Mouse (Mus musculus) c-Kit-negative CD71-positive TER-119-positive erythroid progenitor cells, embryonic 14.5 days (primary cell): Measurements from ENCODE around the gene Cdc42ep4.

Experiments
- DNase-seq: peaks from one replicate; pipeline ENCODE4 v3.0.0-alpha.2; 2013; ENCODE audit warnings: low read depth, low spot score

Cdc42ep4 gene

DNA sequence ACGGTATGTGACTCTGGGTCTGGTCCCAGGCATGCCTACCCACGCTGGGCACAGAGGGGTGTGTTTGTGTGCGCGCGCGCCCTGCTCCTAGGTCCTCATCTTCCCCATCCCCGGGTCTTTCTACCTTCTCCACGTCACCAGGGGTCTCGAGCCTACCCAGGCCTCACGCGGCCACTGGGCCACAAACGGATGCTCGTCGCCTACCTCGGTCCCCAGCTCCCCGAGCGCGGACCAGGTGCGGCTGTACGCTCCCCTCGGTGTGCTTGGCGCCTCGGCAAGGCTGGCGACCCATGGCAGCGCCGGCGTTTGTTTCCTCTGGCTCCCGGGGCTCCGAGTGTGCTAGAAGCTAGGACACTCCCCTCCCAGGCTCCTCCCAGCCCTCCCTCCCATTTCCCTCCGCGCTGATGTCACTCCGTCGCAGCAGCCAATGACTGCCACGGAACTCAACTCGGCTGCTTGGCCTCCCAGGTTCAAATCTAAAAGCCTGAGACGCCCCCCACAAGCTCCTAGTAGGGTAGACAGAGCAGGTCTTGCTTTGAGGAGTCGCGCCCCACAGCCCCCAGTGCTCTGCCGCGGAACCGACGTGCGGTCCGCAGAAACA is at the start of gene Cdc42ep4:
Gene Cdc42ep4, minus strand, starts transcription at position 398 of the 601 bp plus-strand sequence.
- DNase-seq, result peak; percentile 87

DNA sequence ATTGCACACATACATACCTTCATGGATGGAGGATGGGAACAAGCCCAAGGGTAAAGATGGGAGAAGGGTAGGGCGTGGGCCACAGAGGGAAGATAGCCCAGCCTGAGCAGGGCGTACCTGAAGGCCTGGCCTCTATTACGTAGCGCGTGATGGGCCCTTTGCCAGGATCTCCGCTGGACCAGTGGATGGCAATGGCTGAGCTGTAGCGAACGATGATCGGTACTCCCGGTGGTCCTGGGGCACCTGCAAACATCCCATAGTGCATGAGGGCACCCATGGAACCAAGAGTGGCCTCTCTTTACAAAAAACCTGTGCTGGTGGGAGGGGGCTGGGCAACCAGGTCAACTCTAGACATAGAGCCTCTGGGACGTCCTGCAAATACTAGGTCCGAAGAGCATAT is 48.3 kb upstream of the Cdc42ep4 start:
- no peak for DNase-seq

DNA sequence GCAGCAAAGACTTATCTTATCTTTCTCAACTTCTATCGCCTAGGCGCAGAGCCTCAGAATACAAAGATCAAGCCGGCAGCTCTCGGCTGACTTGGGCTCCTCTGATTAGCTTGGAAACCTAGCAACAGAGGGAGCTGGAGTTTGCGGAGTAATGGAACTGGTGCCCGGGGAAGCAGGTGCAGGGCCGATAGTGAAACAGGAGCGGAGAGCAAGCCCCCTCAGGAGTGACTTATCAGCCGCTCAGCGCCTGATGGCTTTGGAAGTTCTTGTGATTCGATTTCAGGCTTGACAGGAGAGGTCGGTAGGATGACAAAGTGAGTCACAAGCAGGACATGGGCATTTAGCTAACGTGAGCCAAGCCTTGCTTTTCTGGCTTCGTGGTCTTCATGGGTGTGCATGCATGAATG is 47.4 kb upstream of the Cdc42ep4 start:
- DNase-seq, result no peak

DNA sequence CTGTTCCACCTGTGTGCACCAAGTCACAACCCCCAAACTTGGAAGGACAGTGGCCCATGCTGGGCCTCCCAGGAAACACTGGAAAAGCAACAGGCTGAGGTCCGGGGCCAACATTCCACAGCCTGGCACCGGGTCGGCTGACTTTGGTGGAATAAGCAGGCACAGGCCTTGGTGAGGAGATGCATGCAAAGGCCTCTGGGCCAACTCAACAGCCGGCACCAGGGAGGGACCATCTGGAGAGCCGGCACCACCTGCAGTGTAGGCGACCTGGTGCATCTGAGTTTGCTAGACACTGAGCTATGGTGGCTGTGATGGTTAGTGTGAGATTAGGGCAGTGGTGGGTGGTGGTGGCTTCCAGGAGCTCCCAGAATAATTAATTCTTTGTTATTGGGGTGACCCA is 46.3 kb upstream of the Cdc42ep4 start:
- no peak for DNase-seq

DNA sequence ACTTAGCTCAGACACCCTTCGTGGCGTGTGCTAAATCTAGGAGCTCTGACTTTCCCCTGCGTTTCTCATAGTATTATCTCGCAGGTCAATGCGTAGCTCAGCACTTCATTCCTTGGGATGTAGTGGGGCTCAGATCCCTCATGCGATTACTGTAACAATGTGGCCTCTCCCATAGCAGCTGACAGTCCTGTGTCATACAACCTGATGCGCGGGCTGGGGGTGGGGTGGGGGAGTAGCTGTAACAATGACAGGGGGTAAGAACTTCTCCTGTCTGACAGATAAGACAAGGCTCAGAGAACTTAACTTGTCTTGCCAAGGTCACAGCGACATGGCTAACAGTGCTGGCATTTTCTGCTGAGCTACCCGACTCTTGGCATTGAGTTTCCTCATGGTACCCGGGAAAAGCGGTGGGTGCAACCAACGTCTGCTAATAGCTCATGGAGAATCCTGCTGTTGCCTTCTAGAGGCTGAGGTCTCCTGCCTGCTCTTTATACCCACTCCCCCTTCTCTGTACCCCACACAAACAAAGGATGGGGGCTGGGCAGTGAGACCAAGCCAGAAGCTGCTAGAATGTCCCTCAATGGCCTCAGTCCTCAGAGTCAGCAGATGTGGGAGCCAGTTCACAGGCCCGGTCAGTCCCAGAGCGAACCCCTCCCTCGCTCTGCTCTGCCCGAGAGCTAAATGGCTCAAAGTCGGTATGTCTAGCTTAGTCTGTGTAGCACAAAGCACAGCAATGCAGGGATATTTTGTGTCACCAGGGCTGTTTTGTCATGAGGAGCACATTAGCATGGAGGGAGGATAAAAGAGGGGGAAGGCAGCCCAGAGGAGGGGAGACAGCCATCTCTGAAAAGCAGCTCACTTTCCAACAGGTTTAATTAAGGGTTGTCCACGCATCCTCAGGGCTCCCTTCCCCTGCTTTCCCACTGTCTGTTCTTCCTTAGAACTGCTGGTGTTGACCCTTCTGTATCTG is 45.6 kb upstream of the Cdc42ep4 start:
- DNase-seq, result no peak

DNA sequence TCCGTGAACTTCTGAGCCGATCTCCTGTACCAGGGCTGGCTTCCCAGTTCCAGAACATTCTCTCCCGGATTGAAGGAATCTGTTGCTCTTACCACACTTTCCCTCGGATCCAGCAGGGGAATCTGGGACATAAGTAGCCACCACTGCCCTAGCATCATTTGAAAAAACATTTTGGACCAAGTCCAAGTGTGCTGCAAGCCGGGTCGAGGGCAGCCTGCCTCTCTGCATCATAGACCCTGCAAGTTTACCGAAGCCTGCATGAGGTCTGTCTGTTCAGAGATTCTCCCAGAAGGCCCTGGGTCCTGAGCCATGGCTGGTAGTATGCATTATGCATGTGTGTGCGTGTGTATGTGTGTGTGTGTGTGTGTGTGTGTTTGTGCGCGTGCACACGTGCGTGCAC is 44.2 kb upstream of the Cdc42ep4 start:
- no peak for DNase-seq

DNA sequence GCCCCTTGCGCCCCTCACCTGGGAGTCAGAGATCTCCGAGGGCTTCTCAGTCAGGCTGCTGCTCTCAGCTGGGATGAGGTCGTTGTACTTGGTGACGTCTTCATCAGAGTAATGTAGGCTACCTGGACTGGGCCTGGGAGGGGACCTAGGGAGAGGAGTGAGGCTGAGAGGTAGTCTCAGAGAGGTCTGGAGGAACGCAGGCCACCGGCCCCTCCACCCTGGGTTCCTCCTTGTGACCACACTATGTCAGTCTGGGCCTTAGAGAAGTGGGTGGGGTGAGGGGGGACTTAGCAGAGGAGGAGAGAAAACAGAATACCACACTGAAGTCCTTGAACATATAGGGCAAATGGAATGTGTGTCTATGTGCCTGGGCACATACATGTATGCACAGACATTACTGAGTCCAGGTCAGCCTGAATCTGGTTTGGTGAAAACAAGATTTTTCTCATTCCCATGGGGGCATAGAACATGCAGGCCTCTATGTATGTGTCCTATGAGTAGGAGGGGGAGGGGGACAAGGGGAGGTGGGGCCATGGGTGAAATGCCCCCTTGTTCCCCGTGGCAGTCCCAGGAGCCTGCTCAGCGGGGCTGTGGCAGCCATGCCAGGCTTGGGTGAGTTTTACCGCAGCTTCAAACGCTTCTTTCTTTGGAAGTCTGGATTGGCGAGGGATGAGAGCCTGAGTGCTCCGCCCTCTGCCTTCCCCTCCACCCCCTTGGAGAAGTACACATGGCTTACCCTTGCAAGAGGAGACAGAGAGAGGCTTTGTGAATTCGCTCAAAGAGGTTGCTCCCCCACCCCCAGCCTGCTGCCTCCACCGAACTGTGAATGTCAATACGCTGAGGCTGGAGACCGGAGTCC is 39.9 kb upstream of the Cdc42ep4 start:
- no peak for DNase-seq

DNA sequence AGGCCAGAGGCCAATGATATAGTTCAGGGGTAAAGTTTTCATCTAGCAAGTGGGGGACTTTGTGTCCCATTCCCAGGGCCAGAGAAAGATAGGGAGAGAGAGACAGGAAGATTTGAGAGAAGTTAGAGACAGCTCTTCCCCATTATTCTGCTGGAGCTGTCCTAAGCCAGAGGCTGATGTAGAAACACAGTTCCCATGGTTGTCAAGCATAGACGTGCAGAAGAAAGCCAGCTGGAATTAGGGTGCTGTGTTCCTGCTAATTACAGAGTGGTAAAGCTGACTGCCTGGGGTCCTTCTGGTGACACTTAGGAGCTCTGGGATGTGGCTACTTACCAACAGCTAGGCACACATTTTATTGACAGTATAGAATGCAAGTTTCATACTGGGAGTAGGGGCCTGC is 37.4 kb upstream of the Cdc42ep4 start:
- DNase-seq, result no peak

DNA sequence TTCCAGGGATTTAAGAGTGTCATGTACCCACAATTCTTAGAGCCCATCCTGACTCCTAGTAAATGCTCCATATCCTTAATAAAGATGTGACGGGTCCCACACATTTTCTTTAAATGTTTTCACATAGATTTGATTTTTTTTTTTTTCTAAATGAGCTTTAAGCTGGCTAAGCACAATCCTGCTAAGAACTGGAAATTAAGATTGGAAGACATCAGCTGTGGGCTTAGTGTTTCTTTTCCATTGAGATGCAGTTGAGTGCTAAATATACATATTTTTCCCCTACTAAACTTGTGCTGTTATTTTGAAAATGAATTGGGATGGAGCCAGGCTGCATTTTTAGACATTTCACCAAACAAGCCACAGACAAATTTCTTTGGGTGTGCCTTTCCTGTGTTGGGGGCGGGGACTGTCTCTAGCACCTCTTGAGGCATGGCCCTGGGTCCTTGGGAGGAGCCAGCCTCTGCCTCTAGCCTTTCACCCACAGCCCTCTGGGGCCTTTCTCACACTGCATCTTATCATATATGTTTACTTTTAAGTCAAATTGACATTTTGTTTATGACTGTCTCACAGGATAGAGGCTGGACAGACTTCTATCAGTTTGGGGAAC is 36.6 kb upstream of the Cdc42ep4 start:
- no peak for DNase-seq

DNA sequence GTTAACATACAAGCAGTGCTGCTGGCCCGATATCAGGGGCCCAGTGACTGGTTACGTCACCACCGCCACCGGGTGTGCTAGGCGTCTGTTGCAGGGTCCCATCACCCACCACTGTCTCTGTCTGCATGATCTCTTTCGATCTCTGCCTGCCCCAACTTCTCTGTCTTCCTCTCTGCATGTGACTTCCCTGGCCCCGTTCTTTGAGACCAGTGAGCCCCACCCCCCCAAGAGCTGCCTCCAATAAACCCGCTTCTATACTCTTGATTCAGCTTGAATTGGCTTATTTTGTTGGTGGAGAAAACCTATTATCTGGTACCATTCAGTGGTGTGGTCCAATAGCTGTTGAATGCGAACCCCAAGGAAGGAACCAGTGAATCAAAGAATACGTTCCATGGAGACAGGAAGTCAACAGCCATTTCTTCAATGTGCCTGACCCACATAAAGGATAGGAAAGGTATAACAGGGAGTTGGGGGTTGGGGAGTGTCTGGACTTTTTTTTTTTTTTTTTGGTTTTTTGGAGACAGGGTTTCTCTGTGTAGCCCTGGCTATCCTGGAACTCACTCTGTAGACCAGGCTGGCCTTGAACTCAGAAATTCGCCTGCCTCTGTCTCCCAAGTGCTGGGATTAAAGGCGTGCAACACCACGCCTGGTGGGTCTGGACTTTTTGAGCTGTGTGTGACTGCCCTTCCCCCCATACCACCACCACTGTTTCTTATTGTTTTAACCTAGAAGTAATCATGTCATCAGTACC is 35.9 kb upstream of the Cdc42ep4 start:
- no peak for DNase-seq

DNA sequence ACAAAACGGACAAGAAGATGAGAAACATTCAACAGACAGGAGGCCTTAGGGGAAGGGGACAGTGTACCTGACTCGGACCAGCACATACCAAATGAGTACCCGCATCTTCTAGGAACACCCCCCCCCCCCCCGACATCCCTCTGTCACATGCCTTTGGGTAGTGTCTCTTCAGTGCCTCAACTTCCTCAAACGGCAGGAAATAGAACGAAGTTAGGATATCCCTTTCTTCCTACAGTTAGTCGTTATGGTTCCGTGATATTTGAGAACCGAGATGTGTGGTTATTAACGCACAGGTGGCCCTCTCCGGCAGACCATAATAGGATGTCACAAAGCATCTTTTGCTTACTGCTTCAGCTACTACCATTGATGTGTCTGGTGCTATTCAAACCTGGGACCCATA is 35.3 kb upstream of the Cdc42ep4 start:
- DNase-seq, result no peak

DNA sequence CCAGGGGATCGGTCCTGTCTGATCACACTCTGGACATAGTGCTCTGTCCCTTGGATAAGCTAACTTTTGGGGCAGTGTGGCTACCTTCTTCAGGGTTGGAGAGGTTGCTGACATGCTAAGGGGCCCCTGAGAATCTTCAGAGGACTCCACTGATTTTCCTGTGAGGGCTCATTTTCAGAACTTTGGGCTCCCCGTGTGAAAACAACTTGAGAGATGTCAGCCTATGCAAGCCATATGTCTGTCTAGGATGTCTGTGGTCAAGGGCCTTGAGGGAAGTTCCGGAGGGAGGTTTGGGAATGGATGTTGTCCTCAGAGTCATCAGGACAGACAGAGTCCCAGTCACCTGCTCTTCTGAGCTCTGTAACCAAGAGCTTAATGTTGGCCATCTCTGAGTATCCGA is 34.7 kb upstream of the Cdc42ep4 start:
- no peak for DNase-seq

DNA sequence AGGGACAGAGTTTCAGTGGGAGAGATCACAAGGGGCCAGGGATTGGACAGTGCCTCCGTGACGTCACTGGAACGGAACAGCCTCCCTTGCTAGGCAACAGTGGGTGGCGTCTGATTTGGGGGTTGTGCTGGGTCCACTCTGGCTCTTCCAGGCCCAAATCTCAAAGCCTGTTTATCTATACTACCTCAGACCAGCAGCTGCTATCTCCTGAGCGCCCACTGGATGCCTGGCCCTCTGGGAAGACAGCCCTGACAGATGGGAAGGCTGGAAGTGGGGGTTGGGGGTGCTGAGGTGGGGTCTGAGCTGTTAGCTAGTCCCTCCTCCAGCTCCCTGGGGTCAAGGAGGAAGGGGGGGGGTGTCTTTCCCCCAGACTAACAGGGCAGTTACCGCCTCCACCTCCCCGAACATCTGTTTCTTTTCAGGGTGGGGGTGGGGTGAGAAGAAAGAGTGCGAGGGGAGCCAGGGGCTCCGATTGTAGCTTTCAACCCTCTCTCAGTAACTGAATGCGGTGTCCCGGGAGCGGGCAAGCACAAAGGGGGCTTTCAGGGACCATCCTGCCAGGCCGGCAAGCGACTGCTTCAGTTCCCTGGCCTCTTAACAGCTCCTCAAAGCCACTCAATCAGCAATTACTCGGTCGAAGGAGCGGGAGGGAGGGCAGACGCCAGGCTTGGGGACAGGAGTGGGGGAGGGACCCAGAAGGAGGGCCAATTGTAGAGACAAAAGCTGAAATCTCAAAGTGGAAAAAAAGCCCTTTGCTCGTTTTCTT is 33.9 kb upstream of the Cdc42ep4 start:
- no peak for DNase-seq

DNA sequence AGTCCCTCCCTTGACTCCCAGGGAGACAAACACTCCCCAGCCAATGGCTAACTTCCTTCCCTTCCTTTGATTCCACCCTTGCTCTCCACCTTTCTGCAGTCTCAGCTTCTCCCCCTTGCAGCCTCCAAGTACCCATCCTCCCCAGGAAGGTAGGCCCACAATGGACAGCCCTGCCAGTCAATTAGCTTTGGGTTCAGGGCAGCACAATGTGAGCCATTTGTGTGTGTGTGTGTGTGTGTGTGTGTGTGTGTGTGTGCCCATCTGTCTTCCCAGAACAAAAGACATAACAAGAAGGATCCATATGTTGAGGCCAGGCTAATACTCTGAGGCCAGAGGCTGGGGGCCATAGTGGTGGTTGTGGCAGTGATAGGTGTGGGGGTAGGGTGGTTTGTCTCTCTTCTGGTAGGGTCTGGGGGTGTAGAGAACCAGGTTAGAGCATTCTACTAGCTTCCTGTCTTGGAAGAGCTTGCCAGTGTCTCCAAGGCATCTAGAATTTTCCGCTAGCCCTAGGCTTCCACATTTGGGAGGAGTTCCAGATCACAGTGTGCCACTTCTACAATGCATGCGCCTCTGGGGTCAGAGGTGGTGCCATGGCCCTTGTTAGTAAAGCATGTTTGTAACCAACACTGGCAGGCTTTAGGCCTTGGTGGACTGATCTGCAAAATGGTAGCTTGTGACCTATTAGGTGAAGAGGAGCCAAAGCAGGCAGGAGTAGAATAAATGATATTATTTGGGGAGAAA is 33.1 kb upstream of the Cdc42ep4 start:
- no peak for DNase-seq

DNA sequence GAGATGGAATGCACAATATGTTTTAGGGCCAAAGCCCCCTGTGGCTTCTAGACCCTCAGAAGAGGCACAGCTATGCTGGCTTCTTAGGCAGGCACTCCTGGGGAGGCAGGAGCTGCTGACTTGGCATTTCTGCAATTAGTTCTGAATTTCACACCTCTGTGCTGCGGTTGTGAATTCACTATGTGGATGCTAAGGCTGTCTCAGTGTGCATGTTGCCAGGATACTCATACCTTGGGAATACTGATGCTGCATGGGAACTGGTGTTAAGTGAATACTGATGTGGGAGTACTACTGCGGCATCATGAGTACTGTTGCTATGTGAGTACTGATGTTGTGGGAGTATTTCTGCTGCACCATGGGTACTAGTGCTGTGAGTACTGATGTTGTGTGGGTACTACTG is 30.8 kb upstream of the Cdc42ep4 start:
- no peak for DNase-seq

DNA sequence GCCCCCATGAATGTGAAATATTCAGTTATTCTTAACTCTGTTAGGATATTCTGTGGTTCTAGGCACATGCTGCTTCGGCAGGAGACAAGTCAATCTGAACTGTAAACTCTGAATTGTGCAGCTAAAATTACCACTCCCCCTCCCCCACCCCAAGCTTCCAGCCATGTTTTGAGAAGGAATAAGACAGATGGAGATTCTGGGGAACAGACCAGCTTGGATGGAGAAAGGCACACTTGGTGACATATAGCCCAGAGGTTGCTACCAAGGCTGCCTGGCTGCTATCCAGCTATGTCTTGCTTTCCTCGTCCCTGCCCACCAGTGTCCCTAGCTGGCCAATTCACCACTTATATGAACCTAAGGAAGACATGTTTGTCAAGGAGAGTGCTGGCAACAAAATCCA is 30.3 kb upstream of the Cdc42ep4 start:
- no peak for DNase-seq

DNA sequence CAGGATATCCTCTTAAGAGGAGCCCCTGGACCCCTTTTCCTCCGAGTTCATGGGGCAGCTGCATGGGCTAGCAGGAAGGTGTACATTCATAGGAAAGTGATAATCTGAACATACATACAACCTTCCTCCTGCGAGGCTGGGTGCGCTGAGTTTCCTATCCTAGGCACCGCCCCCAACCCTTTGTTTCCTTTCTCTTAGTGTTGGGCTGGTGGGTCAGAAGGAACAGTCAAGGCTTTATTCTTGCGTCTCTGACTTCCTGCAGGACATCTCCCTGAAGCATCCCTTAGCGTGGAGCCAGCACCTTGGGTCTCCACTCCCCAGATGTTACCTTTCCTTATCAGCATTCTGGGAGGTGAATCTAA is 28.0 kb upstream of the Cdc42ep4 start:
- DNase-seq, result no peak

DNA sequence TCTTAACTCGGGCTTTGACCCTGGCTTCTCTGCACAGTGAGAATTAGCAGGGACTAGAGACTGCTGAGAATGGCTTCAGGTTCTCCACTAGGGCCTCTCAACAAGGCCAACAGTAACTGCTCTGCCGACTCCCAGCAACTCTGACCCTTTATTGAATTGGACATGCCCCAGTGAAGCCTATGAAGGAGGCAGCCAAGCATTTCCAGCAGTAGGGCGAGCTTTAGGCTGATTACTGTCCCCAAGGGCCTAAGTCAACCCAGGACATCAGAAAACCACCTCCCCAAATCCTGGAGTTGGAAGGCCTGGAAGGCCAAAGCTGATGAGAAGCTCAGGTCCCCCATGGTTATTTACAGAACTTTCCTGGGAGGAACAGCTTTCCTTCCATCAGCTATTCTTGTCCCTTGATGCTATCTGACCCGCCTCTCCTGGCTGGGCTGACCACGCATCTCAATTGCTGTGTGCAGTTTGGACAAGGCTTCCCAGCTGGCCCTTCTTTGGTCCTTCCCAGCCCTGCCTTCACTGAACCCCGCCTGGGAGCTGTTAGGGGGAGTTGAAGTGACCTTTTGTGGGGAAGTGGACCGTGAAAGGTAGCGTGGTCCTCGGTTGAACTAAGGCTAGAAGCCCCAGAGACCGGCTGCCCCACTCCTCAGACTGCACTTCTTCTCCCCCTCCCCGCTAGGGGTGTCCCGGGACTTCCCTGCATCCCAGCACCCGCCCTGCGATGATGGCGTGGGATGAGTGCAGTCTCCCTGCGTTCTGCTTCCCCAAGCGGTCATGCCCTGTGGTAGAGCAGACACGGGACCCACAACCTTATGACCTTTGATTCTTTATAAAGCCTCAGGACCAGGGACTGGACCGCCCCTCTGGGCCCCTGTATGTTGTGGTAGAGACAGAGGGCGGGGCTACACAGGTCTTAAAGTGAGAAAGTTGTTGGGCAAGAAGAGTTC is 27.3 kb upstream of the Cdc42ep4 start:
- no peak for DNase-seq
